Mouse (Mus musculus) heart, postnatal 36 days (tissue): Measurements from ENCODE around the gene Galnt10. TPM values are rescaled to one million over a fixed set of nuclear protein-coding genes. Genes with fewer than 3 reads are reported as not detected.

ENCODE experiments used
- DNase-seq, 2 experiments: peaks; one replicate each; pipeline ENCODE4 v3.0.0; 2021 to 2022
- intact Hi-C: fragments of 180-260 bp; cut with DNase I; formaldehyde crosslinking; loops from one replicate; pipeline ENCODE4 v1.15.1; 2025
- total RNA-seq, 2 experiments: library from RNA; stranded (reverse); gene quantifications; 2 replicates each; pipeline ENCODE4 v1.2.3; 2021

Gene Galnt10
- 1 to 10 TPM; 6.7 to 9.2 TPM for total RNA-seq

DNA sequence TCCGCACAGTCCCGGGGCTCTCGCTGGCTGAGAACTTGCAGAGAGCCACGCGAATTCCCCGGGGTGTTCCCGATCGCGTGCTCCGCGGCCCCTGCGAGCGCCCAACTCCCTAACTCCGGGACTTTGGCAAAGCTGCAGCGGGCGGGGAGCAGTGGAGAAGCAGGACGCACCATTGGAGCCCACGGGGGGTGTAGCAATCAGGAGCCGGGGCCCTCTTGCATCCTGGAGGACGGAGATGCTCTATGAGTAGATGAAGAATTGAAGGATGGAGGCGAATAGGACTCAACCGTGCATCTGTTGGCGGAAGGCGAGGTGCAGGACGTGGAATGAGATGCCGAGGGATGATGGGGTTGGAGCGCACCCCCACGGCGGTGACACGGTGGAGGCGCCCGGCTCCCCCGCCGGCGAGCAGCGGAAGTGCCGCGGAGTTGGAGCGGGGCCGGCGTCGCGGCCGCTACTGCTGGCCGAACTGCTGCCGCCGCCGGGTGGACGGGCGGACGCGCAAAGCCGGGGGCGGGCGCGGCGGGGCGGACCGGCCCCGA lies at the start of gene Galnt10:
Gene Galnt10, plus strand, starts transcription at position 425 of the 542 bp plus-strand sequence.
- peak; percentile 92 to 94 for DNase-seq
- intact Hi-C loops = loop anchor here (1.0 to 2.0 kb wide), 3 partner anchors 24 to 72 kb away; no protein-coding TSS in a partner anchor

DNA sequence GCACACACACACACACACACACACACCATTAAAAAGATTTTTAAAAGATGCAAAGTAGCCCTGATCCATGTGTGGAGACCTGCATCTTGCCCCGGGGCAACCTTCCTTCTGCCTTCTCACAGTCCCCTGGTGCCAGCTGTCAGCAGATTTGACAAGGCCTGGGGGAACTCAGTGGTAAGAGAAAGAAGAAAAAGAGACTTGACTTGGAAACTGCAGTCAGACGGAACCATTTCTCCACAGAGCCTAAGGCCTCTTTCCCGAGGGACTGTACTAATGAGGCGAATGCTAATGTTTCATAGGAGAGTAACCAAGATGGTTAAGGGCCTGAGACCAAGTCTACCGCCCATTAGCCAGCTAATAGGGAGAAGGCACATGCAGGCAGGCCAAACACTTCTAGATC lies 49.3 kb upstream of the Galnt10 start:
- DNase-seq = no peak
- intact Hi-C loops = no loop called here

DNA sequence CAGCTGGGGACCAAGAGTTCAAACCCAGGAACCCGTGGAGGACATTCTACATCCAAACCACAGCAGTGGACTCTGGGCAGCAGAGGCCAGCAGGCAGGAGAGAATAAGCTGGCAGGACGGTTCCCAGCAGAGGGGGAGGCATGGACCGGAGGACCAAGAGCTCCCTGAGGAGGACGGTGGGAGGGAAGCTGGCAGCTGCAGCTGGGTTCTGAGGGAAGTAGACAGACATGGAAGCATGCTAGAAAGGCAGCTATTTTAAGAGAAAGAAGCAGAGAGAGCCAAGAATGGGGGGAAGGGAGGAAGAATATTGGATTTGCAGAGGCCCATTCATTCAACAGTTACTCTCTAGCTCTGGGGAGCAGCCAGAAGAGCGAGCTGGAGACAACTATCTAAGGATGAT lies 47.1 kb upstream of the Galnt10 start:
- DNase-seq = peak in 1 of 2 experiments; percentile 14
- intact Hi-C loops = no loop called here

DNA sequence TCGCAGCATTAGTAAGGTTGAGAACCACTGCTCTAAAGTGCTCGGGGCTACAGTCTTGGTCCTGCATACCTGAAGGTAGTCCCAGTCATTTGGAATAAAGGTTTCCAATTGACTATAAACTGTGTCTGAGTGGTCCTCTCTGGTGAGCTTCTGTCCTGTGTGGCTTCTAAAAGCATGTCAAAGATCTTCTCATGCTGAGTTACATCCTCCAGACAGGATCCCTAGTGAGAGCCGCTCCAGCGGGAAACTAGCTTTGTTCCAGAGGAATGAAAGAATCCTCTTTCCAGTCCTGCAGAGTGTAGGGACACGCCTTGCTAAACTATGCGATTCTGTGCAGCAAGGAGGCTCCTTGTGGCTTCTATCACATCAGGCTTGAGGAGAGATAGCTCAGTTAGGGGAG lies 45.9 kb upstream of the Galnt10 start:
- intact Hi-C loops = no loop called here
- no peak for DNase-seq

DNA sequence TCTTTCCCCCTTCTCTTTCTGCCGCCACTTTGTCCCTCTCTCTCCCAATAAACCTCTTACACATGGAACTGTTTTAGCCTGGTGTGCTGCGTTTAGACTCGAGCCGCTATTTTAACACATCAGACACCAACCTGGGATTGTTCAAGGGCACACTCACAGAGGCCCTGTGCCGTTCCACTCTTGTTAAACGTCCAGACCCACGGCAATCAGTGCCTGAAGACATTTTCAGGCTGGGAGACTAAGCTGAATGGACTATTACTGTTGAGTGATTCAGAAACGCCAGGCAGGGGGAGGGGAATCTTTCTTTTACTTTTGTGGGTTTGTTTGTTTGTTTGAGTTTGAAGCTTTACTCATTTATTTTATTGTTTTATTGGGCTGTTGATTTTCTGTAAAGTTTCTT lies 45.1 kb upstream of the Galnt10 start:
- intact Hi-C loops = no loop called here
- no peak for DNase-seq

DNA sequence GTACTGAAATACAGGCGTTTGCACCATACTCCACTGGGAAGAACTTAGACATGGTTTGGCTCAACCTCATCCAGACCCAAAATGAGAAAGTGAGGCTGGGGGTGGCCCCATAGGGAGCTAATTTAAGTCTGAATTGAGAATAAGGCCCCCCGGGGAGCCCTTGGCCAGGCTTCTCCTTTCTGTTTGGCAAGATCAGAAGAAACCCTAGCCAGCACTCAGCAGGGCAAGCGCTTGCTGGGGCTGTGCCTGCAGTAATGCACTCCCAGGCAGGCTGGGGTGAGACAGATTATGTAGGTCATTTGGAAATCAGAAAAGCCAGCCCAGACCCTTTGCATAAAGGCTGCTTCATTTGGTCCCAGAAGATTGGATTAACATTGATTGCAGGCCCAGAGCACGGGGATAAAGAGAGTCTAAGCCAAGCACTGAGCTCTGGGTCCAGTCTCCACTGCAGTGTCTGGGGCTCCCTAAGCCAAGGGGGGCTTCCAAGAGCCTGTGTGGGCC lies 44.6 kb upstream of the Galnt10 start:
- peak; percentile 21 to 23 for DNase-seq
- intact Hi-C loops = no loop called here

DNA sequence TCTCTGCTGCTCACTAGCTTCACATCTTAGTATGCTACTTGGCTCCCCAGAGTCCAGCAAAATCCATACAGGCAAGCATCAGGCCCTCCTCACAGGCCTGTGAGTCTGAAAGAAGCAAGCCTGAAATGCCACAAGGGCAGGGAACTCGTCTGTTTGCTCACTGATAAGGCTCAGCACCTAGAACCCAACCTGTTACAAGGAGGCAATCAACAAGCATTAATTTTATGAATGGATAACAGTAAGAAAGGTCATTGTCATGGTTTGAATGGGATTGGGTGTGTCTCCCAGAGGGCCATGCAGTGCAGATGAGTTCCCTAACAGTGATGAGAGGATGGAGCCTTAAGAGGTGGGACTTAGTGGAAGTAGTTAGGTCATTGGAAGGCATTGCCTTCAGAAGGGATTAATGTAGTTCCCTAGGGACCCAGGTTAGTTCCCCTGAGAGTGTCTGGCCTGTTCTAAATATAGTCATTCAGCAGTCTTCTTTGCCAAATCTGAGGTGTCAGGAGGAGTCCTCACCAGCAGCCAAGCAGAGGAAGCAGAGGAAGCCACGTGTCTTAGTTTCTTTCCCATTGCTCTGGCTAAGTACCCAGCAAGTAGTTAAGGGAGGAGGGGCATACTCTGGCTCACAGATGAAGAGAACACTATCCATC lies 43.3 kb upstream of the Galnt10 start:
- no peak for DNase-seq
- intact Hi-C loops = no loop called here

DNA sequence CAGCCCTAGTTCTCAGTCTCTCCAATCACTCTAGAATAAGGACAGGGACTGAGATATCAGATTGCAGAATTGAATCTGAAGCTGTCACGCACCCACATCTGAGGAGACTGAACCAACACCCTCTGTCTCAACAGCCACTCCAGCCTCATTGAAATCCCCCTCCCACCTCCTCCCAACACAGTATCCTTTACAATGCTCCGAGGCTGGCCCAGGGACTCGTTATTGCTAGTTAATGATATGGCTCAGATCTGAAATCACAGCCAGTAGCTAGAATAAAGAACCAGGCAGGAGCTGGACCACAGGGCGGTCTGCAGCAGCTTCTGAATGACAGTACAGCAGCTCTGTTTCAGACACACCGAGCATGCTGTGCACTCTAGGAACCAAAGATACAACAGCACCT lies 40.2 kb upstream of the Galnt10 start:
- intact Hi-C loops = no loop called here
- DNase-seq = no peak

DNA sequence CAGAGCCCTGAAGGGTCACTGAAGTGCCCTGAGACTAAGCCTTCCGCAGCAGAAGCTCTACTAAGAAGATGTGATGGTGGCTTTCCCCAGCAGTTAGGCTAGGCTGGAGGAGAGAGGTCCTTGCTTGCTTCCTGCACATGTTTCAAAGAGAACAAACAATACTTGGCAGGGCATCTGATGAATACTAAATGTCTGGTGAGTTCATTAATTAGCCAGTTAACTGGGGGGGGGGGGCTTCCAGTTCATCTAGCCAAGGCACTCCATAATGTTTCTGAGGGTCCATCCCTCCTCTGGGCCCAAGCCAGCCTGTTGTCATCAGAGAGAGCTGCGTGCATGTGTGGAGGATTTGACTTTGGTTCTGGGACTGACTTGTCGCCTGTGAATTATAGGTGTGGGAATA lies 39.6 kb upstream of the Galnt10 start:
- no peak for DNase-seq
- intact Hi-C loops = no loop called here

DNA sequence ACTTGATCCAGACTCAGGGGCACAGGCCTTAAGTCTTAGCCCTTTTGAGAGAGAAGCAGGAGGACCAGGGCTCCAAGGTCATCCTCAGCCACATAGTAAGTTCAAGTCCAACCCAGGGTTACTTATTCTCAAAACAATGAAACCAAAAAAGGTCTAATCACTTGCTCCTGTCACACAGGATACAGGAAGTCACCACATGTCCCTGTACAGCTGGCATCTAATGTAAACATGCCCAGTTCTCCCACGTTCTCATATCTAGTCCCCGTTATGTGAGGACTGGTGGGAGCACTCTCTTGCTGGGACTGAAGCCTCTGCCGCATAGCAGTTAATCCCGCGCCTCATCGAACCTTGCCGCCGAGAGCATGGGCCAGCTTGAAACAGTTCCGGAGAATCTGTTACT lies 30.7 kb upstream of the Galnt10 start:
- DNase-seq = no peak
- intact Hi-C loops = loop anchor here (10.0 kb wide), 1 partner anchor 320 kb away; no protein-coding TSS in a partner anchor

DNA sequence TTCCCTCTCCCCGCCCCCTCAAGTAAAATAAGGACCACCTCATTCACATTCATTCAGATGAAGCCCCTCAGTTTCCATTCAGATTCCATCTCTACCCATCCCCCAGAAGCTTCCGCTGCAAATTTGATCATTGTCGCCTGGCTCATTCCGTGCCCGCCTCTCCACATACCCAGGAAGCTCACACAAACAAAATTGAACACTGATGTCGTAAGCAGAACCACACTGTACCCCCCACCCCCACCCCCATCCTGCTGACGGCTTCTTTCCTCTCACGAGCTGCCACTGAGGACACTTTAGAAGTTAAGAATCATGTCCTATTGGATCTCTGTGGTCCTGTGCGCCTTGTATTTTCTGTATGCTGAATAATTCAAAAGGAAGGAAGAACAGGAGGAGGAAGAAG lies 30.0 kb upstream of the Galnt10 start:
- intact Hi-C loops = loop anchor here (5.0 to 10.0 kb wide), 2 partner anchors 112 to 320 kb away; no protein-coding TSS in a partner anchor
- DNase-seq = no peak

DNA sequence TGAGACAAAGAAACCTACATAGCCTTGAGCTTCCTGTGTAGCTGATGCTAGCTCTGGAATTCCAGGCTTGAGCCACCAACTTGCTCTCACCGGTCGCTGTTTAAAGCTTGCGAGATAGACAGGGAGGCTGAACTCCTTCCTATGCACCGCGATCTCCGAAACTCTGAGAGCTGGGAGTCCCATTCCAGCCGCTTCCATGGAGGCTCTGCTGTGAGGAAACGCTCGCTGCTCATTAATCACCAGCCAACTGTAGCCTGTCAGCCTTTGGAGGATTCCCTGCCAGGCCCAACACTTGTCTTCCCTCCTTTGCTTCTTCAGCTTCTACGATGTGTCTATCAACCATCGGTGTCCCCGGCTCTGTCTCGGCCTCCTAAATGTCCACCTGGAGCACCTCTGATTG lies 29.4 kb upstream of the Galnt10 start:
- DNase-seq = no peak
- intact Hi-C loops = loop anchor here (5.0 to 10.0 kb wide), 2 partner anchors 111 to 319 kb away; no protein-coding TSS in a partner anchor

DNA sequence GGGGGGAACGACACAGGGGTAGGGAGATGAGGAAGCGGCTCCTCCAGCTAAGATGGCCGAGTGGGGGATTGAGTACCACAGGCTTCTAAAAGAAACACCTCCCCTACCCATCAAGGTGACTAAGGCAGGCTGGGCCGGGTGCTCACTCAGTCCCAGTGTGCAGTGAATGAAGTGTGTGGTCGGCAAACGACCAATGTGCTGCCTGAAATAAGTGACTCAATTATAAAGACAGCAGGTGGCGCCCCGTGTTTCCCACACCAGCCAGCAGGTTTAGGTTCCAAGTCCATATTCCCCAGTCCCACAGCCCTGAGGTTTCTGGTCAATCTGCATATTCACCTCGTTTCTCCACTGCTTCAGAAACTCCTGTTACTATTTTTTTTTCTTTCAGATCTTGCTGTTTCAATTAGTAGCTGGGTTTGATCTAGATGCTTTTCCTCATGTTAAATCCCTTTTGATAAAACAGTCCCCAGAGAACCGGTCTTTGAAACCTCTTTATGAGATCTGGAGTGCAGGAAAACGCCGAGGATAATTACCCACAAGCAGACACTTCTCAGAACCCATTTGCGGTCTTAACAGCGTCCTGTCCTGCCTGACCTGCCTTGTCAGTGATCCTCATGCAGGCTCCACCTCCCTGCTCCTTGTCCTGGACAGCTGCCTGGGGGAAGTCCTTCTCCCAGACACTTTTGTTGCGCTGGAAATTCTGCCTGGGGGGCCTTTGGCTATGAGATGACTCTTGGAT lies 27.5 kb upstream of the Galnt10 start:
- intact Hi-C loops = loop anchor here (1.0 to 10.0 kb wide), 4 partner anchors 69 to 317 kb away; no protein-coding TSS in a partner anchor
- DNase-seq = peak; percentile 61 to 63

DNA sequence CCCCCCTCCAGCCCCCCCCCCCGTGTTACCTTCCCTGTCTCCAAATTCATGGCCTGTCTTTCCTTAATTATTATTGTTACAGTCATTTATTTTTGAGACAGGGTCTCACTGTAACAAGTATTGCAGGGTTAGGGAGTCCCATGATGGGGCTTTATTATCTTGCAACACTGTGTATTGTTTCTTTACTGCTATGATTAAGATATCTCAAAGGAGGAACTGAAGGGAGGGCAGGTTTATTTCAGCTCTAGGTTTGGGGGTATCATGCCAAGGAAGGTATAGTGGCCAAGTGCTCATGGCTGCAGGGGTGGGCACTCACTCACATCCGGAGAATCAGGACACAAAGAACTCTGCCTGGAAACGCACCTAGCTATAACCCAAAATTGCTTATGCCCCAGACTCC lies 23.8 kb upstream of the Galnt10 start:
- no peak for DNase-seq
- intact Hi-C loops = loop anchor here (2.0 kb wide), 1 partner anchor 23 kb away; the partner anchor contains the start of gene Galnt10

DNA sequence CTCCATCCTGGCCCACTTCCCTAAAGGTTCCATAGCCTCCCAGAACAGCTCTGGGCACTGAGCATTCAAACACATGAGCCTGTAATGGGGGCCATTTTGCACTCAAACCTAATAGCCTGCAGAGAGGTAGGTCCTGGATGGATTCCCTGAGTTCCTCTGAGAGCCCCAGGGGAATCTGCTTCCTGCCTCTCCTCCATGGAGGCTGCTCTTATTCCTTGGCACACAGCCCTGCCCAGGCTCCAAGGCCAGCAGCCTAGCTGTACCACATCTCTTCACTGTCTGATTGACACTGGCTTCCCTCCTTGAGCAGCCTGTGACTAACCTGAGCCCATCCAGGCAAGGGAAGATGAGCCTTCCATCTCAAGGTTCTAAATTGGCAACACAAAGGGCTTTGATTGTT lies 23.4 kb upstream of the Galnt10 start:
- intact Hi-C loops = loop anchor here (2.0 kb wide), 1 partner anchor 23 kb away; the partner anchor contains the start of gene Galnt10
- no peak for DNase-seq

DNA sequence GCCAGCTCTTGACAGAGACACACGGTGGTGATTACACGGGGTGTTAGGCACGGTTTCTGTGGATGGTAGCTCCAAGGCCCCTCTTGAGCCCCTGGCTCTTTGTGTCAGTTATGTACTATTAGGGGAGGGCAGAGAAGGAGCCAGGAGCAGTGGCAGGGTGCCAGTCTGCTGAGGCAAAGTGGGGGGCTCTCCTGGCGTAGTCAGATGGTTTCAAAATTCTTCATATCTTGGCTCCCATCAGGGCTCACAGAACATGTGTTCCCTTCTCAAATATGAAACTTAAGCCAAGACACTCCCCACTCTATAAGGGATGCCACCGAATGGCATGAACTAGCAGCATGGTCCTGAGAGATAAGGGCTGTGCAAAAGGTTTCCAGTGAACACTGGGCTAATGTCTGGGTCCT lies 20.8 kb upstream of the Galnt10 start:
- intact Hi-C loops = no loop called here
- DNase-seq = no peak

DNA sequence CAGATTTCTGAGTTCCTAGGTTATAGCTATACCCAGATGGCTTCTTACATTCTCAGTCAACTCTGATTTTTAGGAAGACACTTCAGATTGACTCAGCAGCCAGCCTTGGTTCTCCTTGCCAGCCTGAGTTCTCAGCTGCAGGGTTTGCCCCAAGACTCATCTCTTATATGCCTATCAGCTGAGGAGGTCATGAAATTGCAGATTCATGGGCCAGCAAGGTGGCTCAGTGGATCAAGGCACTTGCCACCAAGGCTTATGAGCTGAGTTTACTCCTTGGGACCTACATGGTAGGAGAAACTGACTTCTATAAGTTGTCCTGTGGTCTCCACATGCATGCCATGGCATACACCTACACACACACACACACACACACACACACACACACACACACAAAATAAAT lies 19.8 kb upstream of the Galnt10 start:
- intact Hi-C loops = no loop called here
- DNase-seq = no peak

DNA sequence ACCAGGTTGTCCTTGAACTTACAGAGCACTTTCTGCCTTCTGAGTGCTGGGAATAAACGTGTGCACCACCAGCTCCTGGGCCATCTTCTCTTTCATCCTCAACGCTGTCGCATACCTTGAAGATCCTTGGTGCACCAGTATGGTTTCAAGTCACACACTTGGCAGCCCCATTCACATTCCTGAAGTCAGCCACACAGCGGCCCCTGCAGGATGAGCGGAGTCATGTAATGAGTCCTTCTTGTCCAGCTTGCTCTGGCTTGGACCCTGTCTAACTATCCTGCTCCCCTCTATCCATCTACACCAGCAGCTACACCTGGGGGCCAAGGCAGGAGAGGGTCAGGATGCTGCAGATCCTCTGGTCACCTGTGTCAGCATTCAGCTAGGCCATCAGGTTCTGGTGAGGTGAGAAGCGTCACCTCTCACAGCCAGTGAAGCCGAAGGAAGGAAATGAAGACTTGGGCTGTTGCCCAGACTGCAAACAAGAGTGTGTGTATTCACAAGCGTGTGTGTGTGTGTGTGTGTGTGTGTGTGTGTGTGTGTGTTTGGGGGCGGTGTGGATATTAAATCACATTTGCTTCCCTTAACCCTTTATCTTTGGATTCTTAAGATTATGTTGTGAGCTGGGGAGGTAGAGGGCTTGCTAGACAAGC lies 18.0 kb upstream of the Galnt10 start:
- intact Hi-C loops = no loop called here
- DNase-seq = peak in 1 of 2 experiments; percentile 36

DNA sequence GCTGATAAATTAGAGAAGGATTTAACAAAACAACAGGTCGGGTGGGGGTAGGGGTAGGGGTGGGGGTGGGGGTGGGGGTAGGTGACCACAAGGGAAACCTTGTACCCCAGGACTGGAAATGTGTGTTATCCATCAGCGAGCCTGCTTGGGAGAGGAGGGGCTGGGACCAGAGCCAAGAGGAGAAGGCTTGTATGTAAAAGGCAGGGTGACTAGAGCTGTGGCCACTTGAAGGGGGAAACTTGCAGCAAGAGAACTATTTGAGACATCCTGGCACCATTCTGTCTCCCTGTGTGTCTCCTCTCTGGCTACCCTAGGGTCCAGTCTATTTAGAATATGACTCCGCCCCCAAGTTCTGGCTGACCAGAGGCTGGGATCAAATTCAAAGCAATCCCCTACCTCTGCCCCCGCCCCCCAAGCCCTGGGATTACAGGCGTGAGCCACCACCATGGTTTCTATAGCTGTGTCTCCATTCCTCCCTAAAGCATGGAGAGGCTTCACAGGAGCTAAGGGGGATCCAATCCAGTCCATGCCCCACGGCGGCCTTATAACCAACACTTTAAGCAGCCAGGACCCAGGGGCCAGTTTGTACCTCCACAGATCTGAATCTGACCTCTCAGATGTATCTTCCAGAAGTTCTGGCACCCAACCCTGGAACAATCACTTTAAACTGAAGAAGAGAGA lies 13.3 kb upstream of the Galnt10 start:
- DNase-seq = no peak
- intact Hi-C loops = no loop called here

DNA sequence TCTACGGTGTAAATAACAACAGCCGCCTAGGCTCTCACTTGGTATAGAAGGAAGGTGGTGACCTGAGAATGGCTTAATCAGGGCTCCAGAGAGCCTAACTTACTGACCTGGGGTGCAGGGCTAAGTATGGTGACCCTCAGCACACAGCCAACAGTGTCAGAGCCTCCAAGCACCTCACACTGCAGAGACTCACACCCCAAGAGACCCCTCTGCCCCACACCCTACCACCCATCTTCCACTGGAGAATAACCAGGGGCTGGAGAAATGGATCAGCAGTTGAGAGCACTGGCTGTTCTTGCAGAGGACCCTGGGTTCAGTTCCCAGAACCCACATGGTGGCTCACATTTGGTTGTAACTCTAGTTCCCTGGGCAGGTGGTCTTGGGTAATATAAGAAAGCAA lies 12.2 kb upstream of the Galnt10 start:
- DNase-seq = no peak
- intact Hi-C loops = no loop called here
